Mouse (Mus musculus): Measurements from ENCODE around the gene Akap2. TPM values are rescaled to one million over a fixed set of nuclear protein-coding genes. Genes with fewer than 3 reads are reported as not detected.

Gene Akap2
- total RNA-seq, 2 experiments from 2014 or later = 191 to 192 TPM

DNA sequence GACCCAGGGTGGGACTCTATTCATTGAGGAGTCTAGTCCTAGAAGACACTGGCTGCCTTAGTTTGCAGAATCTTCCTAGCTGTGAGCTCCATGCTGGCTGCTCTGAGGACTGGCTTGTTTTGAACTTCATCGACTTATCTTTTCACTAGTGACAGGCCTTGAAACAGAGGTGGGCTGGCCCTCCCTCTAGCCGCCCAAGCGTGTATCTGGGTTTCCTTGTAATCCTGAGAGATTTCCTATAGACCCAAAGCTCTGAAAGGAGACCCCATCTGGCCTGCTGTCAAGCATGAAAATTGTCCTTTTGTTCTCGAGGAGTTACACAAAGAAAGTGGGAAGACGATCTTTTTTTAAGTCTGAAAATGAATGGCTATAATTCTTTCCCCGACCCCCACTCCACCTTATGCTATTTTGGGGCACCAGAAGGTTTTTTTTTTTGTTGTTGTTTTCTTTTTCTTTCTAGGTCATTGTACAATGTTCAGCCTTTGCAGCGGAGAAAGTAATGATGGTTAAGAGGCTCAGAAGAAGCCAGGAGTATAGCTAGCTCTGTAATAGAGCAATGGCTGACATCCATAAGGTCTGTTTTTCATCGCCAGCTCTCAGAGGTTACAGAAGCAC lies 107.3 kb downstream of the Akap2 start:
- no peak for DNase-seq (ENCODE audit: low spot score in 2 of 2)

DNA sequence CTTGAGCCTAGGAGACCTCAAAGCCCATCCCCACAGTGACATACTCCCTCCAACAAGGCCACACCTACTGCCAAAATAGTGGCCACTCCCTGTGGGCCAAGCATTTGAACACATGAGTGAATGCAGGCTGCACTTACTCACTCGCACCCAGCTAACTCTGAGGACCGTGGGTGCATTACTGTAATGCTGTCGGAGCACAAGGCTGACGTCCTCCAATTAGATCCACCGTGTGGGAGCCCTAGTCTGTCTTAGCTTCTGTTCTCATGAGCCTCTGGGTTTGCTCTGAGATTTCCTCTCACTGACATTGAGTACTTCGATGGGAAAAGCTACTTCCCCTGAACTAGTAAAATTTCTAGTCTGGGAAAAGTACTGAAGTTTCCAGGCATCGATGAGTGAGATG lies 108.8 kb downstream of the Akap2 start:
- DNase-seq (ENCODE audit: low spot score in 2 of 2) = no peak

DNA sequence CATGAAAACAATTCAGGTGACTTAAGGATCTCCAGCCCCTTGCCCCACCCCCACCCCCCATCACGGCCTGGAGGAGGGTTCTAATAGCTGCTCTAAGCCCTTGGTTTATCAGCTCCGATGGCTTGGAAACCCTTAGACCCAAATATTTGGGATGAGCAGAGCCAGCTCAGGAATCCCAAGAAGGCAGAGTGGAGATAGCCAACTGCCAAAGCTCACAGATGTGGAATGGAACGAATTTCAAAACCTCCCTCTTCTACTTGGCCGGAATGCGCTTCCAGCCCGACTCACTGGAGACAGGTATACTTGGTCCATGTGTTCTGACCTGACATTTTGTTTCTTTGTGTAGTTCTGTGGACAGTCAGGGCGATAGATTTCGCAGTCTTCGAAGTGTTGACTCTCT lies 111.7 kb downstream of the Akap2 start:
- DNase-seq (ENCODE audit: low spot score in 2 of 2) = no peak

DNA sequence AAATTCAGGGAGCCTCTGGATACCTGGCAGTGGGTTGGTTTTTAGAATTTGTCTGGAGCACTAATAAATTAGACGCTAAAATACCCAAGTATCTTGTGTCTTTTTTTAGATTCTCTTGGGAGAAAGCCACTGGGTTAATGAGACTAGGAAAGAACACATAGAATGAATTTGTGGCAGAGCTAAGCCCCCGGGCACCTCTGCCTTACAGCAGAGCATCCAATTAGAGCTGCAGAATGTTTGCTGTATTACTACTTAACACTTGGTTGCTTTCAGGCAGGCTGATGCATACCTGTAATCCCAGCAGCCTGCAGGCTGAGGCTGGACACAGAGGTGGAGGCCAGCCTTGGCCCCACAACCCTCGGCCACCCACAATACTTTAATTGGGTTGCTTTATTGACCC lies 112.3 kb downstream of the Akap2 start:
- DNase-seq (ENCODE audit: low spot score in 2 of 2) = no peak

GRCm38 (mm10) chr4:57832318-57832717 lies 114.9 kb downstream of the Akap2 start:
- DNase-seq (ENCODE audit: low spot score in 2 of 2) = no peak

DNA sequence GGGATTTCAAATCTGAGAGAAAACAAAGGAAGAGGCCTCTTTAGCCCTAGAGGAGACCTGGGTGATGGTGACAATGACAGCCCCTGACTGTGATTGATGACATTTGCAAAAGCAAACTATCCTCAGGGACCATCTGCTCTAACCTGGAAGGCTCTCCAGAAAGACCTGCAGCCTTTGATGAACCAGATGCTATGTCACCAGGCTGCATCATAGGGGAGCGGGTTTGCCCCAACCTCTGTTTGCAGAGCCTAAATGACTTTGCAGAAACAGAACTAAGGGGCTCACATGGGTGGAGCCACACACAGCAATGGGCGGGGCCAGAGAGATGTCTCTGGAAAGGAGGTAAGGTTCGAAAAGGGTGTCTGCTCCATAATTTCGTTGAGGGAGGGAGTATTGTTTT lies 115.6 kb downstream of the Akap2 start:
- no peak for DNase-seq (ENCODE audit: low spot score in 2 of 2)

DNA sequence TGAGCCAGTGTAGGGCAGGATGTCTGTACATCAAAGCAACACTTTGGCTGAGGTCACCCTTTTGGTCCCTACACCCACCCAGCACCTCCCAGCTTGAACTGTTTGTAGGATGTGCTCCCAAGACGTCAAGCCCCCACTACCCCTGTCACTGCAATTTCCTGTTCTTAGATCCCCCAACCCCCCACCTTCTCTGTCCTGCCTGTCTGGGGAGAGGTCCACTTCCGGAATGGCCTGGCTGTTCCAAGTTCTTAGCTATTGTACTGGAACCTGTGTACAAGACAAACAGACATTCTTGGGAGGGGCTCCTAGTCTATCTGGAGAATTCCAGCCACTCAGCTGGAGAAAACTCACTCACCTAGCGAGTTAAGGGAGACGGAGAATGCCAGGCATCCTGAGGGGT lies 116.7 kb downstream of the Akap2 start:
- no peak for DNase-seq (ENCODE audit: low spot score in 2 of 2)

- no peak for DNase-seq (ENCODE audit: low spot score in 2 of 2)
Measured at GRCm38 (mm10) chr4:57837089-57837488, 119.6 kb downstream of the Akap2 start.

DNA sequence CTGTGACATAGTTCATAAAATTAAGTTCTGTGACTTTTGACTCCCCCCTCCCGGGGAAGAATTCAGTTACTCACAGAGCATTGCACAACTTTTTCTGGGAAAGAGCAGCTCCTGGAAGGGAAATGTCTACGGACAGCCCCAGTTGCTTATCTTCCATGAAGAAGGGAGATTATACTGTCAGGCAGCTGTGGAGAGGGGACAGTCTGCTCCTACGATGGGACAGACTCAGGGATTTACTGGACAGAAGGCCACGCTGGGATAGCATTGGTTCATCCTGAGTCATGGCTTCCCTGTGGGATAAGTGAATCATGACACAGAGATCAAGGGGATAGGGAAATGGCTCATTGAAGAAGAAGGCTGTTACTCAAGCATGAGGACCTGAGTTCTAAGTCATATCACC lies 121.9 kb downstream of the Akap2 start:
- DNase-seq (ENCODE audit: low spot score in 2 of 2) = no peak

- DNase-seq (ENCODE audit: low spot score in 2 of 2) = no peak
Measured at GRCm38 (mm10) chr4:57841911-57842310, 124.5 kb downstream of the Akap2 start.

GRCm38 (mm10) chr4:57842472-57843305 lies 125.2 kb downstream of the Akap2 start:
- DNase-seq (ENCODE audit: low spot score in 2 of 2) = no peak

GRCm38 (mm10) chr4:57845031-57845431 lies 127.6 kb downstream of the Akap2 start:
- peak; percentile 77 to 78 for DNase-seq (ENCODE audit: low spot score in 2 of 2)

- DNase-seq (ENCODE audit: low spot score in 2 of 2) = no peak
Measured at GRCm38 (mm10) chr4:57845541-57846210, 128.2 kb downstream of the Akap2 start.

GRCm38 (mm10) chr4:57846381-57846990 lies 129.0 kb downstream of the Akap2 start:
- DNase-seq (ENCODE audit: low spot score in 2 of 2) = no peak

DNA sequence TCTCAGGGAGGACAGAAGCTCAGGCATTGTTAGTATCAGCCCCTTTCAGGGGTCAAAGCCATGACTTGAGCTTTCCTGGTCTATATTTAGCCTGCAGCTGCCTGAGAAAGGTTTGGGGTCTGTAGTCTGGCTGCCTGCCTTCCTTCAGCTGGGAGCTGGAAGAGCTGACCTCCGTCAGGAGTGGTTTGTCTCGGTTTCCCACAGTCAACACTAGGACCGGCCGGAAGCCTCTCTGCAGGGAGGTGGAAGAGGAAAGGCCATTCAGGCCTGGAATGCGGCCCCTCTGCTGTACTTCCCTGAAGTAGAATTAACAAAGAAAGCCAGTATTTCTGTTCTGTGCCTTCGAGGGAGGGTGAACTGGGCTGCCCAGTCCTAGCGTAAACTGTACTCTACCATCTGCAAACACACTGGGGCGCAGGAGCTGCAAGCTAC lies 129.6 kb downstream of the Akap2 start:
- DNase-seq (ENCODE audit: low spot score in 2 of 2) = no peak

DNA sequence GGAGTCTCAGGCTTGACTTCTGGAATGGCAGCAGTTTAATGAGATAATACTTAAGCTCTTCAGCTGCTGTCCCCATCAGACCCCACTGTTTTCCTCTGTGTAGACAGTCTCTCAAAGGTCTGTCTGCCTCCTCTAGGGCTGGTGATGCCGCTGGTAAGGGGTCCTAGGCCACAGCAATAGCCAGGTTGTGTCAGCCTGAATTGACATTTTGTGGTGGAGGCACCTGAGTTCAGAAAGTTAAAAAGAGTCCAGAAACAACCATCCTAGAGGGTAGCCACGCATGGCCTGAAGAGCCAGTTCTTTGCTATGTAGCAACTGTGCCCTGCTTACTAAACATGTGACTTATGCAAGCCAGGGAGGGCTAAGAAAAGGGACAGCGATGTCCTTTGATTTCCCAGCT lies 130.2 kb downstream of the Akap2 start:
- DNase-seq (ENCODE audit: low spot score in 2 of 2) = peak in 1 of 2 experiments; percentile 13

- DNase-seq (ENCODE audit: low spot score in 2 of 2) = peak in 1 of 2 experiments; percentile 23
Measured at GRCm38 (mm10) chr4:57849465-57849864, 132.0 kb downstream of the Akap2 start.

GRCm38 (mm10) chr4:57851731-57852130 lies 134.3 kb downstream of the Akap2 start:
- DNase-seq (ENCODE audit: low spot score in 2 of 2) = peak in 1 of 2 experiments; percentile 14

DNA sequence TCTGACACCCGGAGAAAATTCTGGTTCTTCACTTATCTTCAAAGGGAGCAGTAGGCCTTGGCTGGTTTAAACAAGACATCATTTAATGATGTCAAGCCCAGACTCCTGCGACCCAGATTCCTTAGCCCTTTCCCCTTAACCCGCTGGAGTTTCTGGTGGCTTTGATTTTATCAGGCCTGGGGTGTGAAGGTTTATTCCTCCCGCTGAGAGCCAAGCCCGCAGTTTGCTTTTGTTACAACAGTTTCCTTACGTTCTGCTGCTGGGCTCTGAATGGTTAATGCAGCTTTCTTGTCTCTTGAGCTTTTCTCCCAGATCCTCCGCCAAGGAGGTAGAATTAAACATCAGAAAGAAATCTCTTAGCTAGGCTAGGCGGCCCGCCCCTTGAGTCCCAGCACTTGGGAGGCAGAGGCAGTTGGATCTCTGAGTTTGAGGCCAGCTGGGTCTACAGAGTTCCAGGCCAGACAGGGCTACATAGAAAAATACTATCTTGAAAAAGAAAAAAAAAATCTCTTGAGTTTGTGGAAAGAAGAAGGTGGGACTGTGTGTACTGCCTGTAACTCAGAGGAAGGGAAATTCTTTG lies 135.1 kb downstream of the Akap2 start:
- peak in 1 of 2 experiments; percentile 16 for DNase-seq (ENCODE audit: low spot score in 2 of 2)

GRCm38 (mm10) chr4:57854181-57854580 lies 136.7 kb downstream of the Akap2 start:
- peak in 1 of 2 experiments; percentile 12 for DNase-seq (ENCODE audit: low spot score in 2 of 2)

GRCm38 (mm10) chr4:57855281-57855941 lies 138.0 kb downstream of the Akap2 start:
- peak in 1 of 2 experiments; percentile 17 for DNase-seq (ENCODE audit: low spot score in 2 of 2)

Measured in adrenal gland, adult 18-20 months (tissue).